Mouse (Mus musculus) MN1 (cell line): ENCODE measurements around the gene Abca8a.
"Not testable (repeated sequence)": the region's sequence is repeated elsewhere in the genome, so short reads cannot be mapped to it uniquely, and the experiment has no call there.

Source experiments
- DNase-seq: peaks from one replicate; pipeline ENCODE4 v3.0.0-alpha.2; 2016; ENCODE audit warnings: low spot score

Gene Abca8a

DNA sequence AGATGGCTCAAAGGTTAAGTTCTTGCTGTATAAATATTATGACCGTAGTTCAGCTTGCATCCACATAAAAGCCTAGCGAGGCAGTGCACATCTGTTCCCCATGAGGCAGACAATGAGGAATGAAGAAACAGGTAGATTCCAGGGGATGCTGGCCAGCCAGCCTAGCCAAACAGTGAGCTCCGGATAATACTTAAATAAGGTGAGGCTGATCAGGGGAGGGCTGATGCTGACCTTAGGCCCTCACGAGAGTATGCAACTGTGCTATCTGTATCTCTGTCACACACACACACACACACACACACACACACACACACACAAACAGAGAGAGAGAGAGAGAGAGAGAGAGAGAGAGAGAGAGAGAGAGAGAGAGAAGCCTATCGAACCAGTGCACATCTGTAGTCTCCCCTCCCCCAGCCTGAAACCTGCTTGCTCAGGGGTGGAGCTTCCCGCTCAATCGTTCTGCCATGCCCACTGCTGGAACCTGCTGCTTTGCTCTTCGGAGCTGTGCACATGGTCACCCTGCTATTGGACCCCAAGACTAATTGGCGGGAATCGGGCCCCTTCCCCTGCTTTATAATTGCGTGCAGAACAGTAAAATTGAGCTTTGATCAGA, 108.2 kb downstream of the Abca8a start:
- DNase-seq: not testable (repeated sequence)

GRCm38 (mm10) chr11:109981872-109982271, 113.9 kb downstream of the Abca8a start:
- no peak for DNase-seq
